Mouse (Mus musculus) layer of hippocampus, adult 9-10 months (tissue): ENCODE measurements around the gene Rab3b.
A peak's percentile ranks its signal among the peaks of the same experiment; 100 is the strongest.

Source experiments
- DNase-seq: peaks from one replicate; pipeline ENCODE4 v3.0.0; 2022; ENCODE audit warnings: low spot score

Rab3b gene

DNA sequence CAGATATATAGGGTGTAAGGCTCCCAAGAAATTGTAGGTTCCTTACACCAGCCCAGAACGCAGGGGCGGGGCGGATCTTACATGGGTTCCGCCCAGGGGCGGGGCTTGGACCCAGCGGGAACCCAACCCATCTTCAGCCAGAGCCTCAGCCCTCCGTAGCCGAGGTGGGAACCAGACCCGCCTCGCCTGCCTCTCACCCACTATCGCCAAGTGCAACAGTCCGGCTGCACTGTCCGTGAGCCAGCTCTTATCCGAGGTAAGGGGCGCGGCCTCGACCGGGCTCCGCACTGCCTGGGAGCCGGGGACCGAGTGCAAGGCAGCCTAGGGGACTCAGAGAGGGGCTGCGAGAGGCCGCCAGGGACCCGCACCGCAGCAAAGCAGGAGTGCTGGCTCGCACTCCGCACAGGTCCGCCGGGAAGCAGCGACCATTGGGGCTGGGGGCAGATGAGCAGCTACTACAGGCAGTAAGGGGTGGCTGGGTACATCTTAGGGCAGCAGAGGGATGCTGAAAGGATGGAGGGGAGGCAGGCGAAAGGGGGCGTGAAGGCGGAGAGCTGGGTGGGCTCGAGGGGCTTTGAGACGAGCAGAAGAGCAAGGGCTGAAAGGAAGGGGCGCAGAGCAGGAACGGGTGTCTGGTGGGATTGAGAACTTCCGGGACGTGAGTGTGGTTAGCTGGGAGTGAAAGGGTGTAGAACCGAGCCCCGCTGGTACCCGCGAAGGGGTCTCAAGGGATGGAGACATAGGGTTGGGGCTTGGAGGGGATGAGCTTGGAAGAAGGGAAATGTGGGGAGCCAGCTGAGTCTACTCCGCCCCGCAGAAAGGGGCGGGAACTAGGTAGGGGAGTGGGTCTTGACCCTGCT lies at the start of gene Rab3b:
Gene Rab3b, plus strand, starts transcription at position 101 of the 860 bp plus-strand sequence.
- peak; percentile 12 for DNase-seq

DNA sequence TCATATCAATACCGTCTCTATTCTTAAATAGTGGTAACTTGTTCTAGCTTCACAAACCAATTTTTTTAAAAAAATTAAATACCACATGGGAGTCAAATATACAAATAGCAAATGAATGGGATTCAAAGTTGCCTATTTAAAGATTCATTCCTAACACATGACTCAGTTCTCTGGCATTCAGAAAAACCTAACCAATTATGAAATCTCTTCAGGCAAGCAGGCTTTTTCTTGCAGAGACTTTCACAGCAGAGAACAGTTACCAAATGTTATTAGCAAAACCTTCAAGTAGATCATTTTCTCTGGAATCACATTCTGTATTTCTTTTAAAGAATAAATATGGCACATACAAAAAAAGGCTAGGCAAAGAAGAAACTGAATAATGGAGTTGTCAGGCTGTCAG lies 48.2 kb upstream of the Rab3b start:
- no peak for DNase-seq

DNA sequence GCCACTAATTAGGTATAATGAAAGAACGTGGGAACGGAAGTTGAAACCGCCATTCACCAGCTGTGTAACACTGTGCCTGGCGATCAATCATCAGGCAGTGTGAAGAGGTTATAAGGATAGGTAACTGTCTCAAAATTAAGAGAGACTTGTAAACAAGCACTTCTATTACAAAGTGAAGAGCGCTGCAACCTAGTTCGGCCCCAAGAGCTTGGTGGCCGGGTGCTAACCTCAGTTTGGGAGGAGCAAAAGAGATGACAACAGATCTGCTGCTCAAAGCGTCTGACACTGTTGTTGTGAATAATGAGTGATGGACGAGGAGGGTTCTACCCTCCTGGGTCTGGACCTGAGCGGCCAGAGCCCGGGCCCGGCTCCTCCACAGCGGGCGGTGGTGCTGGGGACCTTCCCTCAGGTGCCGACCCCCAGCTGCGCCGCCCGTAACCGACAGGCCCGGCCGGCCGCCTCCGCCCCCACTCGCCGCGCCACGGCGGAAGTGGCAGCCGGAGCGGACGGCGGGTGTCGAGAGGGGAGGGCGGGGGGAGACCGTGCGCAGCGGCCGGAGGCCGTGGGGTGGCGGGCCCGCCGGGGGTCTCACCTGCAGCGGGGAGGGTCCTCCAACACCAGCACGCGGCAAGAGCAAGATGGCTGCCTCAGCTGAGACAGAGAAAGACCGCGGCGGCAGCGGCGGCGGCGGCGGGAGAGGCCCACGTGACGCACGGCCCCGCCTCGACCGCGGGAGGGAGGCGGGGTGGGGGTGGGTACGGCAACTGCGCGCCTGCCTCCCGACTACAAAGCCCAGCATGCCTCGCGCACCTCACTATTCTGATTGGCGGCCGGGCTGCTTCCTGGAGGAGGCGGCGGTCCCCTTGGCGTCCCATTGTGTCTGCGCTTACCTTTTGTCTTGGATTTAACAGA lies 45.7 kb upstream of the Rab3b start, which contains the start of gene Btf3l4:
Gene Btf3l4, minus strand, starts transcription at position 699 of the 912 bp plus-strand sequence.
- peak; percentile 69 for DNase-seq

DNA sequence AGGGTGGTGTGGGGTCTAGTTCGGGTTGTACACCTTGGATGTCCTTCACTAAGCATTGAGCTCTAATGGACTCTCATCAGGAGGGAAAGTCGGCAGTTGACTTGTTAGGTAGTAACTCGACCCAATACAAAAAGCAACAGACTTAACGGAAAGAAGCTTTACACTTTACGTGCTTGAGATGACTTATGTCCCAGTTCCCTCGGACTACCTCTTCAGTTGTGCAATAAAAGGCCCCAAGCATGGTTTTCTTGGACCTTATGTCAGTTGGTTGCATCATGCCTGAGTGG lies 45.1 kb upstream of the Rab3b start:
- DNase-seq: no peak

DNA sequence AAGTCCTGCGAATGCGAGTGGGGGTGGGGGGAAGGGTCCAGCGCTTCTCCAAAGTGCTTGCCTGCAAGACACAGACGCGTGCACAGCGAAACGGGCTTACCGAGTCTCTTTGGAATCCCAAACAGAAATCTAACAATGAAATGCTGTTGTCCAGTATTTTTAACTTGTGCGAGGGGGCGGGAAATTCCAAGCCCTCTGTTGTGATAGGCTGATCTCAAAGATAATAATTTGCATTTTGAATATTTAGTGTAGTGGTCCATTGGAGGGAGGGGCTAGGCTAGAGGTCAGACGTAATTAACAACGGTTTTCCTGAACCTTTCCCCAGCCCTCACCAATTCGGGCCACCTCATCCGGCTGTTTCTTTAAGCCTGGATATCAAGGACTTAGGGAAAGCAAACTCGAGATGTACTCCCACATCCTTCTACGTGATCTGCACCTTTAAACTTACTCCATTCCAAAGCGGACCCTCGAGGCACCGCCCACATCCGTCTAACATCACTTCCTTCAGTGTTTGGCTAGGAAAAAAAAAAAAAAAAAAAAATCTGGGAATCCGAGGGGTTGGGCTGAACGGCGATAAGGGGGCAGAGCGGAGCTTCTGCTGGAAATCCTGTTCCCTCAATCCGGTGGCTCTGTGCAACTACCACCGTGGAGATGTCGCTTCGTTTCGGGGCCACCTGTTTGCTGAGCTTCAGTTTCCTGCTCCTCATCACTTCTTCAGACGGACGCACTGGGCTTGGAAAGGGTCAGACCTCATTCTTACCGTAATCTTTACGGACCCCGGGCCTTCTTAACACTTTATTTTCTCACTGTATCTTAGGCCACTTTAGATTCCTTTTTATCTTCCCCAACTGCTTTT lies 44.5 kb upstream of the Rab3b start, which contains the start of gene Txndc12:
Gene Txndc12, plus strand, starts transcription at position 487 of the 856 bp plus-strand sequence.
- peak; percentile 81 for DNase-seq

DNA sequence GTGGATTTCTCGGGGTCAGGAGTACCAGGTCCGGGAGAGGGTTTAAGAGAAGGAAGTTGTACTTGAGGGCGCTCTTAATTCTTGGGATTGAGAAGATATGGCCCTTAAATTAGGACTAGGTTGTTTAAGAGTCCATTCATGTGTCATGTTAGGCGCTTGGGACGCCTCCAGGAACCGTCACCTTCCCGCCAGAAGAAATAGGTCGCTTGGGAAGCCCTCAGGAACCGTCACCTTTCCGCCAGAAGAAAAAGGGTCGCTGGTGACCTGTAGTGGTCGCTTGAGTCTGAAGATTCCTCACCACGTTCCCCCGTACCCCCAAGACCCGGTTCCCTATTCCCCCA lies 43.9 kb upstream of the Rab3b start:
- DNase-seq: no peak

DNA sequence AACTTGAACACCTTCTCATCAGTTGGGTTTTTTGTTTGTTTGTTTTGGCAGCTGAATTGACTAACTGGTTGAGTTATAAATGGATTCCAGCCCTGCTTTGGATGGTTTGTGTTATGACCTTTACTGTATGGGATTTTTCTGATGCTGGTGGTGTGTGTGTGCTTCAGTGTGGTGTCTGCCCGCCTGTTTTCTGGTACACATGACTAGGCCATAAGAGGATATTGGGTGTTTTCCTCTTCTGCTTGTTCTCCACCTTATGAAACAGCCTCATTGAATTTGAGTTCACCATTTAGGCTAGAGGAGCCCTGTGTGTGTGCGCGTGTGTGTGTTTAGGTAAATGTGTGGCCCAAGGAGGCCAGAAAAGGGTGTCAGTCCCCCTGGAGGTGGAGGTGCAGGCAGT lies 43.4 kb upstream of the Rab3b start:
- DNase-seq: no peak

DNA sequence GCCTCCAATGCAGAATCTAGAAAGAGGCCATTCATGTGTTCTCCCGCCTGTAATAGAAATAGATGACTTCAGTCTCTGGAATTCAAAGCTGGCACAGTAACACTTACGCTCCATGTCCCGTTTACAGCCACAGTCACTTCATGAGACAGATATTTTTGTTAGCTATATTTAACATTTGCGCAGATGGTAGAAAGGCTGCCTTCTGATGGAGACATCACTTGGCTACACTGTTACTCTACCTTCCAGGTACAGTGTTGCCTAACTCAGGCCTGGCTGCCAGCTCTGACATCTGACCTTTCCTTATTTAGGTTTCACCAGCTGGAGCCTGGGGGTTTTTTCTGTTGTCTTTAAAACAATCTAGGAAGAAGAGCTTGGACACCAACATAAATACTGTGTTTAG lies 40.8 kb upstream of the Rab3b start:
- DNase-seq: no peak

DNA sequence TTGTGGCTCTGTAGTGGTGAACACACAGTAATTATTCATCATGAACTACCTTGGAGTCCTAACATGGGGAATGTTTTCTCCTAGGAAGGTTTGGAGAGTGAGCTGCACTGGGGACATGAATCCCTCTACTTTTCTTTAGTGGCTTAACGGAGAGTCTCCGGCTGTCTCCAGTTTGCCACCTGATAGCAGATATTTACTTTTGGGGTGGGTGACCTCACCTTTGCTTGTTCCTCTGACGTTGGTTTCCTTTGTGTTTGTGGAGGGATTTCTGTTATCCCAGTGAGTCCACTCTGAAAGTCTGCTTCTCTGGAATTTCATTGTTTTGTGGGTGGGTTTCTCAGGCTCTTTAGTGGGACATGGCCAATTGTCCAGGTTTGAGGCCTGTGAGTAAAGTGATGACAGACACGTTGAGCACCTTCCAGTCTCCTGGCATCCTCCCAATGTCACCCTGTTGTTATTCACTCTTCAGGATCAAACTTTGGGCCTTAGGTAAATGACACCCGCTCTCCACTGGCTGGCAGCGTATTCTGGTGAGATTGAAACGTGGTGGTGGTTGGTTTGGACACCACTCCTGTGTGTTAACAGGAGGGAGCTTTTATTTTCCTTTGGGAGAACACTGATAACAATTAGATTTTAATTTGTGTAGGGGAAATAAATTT lies 36.8 kb upstream of the Rab3b start:
- no peak for DNase-seq

DNA sequence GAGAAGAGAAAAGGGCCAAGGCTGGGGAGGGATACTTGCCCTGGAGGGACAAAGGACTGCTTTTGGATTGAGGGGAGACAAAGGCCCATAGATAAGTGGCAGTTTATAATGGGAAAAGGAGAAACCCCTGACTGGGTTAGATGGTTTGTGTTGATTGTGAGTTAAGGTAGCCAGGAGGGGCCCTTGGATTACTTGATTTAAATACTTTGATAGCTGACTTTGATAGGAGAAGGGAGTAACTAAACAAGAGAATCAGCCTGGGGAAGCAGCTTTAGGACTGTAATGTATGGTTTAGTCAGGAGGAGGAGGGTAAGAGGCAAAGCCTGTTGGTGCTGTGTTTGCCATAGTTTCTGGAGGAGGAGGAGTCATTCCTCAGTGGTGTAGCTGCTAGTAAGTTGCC lies 35.5 kb upstream of the Rab3b start:
- no peak for DNase-seq

DNA sequence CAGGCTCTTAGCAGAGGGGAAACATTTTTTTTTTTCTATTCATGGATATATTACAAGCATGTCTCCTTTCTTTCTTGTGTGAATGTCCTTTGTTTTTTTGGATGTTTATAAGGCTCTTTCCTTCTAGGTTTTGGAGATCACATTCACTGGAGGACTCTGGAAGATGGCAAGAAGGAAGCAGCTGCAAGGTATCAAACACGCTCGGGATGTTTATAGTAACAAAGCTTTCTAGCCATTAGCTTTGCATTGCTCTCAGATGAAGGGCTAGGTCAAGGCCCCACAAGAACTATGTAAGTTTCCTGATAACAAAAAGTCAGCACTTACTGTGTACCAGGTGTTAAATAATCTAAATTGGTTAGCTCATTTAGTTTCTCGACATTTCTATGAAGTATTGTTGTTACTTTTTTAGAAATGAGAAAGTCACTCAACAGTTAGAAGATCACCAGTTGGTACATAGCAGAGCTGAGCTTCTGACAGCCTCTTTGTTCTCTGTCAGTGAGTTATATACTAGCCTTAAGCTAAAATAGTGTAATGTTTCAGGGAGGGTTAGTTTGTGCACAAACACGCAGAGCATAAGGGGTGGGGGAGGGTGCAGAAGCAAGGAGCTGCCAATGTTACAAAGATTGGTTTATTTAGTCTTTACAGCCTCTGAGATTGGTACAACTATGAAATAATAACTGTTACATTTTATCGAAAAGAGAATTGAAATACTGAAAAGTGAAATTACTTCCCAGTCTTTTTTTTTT lies 32.9 kb upstream of the Rab3b start:
- DNase-seq: no peak

DNA sequence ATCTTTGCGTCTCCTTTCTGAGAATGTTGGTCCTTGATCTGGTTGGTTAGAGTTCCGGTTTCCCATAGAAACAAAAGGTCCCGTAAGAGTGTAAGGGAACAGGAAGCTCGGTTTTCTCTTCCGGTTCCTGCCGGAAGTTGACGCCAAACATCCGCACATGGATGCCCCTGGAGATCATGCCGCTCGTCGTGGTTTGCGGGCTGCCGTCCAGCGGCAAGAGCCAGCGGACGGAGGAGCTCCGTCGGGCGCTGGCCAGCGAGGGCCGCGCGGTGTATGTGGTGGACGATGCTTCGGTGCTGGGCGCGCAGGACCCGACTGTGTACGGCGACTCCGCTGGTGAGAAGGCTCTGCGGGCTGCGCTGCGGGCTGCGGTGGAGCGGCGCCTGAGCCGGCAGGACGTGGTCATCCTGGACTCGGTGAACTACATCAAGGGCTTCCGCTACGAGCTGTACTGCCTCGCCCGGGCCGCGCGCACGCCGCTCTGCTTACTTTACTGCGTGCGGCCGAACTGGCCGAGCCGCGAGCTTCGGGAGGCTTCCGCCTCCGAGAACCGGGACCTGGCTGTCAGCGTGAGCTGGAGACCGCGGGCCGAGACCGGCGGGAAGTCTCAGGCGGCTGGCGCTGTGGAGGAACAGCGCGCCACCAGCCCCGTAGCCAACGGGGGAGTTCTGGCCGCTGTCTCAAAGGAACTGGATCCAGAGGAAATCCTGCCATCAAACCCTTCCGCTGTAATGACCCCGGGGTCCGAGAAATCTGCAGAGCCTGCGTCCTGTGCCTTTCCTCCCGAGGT lies 31.0 kb upstream of the Rab3b start, which contains the start of gene Kti12:
Gene Kti12, plus strand, starts transcription at position 71 of the 790 bp plus-strand sequence.
- peak; percentile 49 for DNase-seq

DNA sequence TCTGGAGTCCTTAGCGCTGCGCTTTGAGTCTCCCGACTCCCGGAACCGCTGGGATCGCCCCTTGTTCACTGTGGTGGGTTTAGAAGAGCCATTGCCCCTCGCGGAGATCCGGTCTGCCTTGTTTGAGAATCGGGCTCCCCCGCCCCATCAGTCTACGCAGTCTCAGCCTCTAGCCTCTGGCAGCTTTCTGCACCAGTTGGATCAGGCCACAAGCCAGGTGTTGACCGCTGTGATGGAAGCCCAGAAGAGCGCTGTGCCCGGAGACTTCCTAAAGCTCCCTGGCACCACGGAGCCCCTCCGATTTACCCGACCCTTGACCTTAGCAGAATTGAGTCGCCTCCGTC lies 30.4 kb upstream of the Rab3b start, which contains the start of gene A730015C16Rik:
Gene A730015C16Rik, minus strand, starts transcription at position 115 of the 344 bp plus-strand sequence.
- DNase-seq: no peak

DNA sequence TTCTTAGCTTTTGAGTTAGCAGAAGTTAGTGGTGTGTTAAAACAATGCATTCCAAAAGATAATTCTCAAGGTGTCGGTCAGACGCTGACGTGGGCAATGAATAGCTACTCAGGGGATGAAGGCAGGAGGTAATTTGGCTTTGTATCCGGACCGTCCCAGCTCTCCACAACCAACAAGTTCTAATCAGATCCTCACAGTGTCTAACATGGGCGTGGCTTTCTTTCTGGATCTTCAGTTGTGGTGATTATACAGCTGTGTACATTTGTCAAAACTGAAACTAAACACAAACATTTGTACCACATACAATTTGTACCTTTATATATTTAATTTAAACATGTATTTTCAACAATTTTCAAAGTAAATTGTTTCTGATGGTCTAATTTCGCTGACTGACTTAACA lies 12.1 kb upstream of the Rab3b start:
- DNase-seq: no peak

DNA sequence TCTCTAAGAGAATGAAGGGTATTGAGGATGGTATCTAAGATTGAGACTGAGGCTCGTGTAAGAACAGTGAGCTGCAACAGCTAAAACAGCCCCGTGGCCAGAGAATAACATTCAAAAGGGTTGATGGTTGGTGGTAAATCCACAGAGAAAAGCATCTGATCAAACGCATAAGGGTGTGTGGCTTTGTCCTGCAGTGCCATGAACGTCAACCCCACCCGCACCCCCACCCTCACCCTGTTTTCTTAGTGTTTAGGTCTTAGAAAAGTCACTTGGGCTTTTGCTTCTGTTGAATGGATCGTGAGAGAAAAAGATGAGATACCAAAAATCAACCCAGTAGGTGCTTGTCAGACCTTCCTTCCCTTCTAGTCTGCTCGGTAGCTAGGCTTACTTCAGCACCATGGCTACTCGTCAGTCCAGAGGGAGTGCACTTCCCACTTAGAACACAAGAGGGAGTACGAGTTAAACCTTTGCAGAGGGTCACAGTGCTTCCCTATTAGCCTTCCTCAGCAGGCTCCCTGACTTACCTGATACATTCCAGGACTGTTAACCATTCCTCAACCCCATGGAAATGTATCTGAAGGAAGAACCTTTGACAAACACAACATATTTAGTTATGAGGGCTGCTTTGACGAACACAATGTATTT lies 9.0 kb upstream of the Rab3b start:
- peak; percentile 99 for DNase-seq

DNA sequence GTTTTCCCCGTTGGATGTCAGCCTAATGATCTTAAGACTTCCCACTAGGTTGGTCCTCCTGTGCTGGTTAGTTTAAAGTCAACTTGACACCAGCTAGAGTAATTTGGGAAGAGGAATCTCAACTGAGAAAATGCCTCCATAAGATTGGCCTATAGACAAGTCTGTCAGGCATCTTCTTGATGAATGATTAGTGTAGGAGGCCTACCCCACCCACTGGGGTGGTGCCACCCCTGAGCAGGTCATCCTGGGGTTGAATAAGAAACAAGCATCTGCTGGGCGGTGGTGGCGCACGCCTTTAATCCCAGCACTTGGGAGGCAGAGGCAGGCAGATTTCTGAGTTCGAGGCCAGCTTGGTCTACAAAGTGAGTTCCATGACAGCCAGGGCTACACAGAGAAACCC lies 5.1 kb upstream of the Rab3b start:
- no peak for DNase-seq

DNA sequence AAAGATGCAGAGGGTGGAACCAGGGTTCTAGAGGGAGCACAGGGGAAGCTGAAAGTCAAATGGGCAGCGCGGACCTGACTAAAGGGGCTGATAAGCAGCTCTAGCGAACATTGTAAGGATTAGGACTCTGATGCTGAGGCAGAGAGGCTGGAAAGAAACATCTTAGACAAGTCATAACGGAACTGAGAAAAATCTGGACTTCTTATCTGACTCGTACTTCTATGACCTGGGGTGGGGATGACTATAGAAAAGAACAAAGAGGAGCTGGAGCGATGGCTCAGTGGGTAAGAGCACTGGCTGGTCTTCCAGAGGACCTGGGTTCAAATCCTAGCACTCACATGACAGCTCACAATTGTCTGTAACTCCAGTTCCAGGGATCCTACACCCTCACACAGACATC lies 962 bp upstream of the Rab3b start:
- no peak for DNase-seq

DNA sequence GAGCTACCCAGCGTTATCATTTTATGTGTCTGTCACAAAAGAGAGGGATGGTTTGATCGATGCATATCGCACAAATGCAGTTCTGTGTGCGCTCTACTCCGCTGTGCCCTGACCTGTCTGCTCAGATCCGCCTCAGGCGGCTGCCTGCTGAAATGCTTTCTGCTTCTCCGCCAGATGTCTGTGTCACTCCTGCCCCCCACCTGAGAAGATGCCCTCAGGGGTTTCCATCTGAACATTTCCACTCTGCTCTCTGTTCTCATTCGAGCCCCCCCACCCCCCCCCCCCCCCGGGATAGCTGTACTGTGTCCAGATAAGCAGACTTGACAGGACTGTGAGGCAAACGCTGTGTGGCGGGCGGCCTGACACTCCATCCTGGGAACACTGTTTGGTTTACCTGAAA lies 5.0 kb downstream of the Rab3b start:
- no peak for DNase-seq

DNA sequence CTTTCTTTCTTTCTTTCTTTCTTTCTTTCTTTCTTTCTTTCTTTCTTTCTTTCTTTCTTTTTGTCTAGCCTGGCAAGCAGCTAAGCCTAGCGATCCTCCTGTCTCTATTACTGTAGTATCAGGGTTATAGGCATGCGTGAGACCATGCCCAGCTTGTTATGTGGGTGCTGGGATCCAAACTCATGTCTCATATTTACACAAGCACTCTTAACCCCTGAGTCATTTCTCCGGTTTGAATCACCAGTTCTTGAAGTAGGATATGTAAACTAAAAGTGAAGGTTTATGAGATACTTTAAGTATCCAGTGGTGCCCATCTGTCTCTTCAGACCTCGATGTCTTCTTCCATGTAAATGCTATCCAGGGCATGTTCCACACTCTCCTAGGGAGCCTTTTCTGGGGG lies 8.6 kb downstream of the Rab3b start:
- DNase-seq: no peak

DNA sequence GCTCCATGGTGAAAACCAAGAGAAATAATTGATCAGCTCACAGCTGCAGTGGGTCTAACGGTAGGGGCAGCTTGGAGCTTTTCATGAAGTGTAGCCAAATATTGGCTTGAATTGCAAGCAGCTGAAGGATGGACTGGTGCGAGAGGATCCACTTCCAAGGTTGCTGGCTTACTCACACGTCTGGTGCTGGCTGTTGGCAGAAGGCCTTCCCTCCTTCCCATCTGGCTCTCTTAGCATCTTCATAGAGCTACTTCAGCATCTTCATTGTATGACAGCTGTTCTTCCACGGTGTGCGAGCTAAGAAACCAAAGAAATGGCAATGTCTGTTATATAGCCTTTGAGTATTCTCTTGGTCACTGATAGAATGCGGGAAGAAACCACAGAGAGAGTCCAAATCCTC lies 12.0 kb downstream of the Rab3b start:
- no peak for DNase-seq
